Comparison of ENCODE assay signal across 8 mouse cellular contexts in the genomic region with DNA sequence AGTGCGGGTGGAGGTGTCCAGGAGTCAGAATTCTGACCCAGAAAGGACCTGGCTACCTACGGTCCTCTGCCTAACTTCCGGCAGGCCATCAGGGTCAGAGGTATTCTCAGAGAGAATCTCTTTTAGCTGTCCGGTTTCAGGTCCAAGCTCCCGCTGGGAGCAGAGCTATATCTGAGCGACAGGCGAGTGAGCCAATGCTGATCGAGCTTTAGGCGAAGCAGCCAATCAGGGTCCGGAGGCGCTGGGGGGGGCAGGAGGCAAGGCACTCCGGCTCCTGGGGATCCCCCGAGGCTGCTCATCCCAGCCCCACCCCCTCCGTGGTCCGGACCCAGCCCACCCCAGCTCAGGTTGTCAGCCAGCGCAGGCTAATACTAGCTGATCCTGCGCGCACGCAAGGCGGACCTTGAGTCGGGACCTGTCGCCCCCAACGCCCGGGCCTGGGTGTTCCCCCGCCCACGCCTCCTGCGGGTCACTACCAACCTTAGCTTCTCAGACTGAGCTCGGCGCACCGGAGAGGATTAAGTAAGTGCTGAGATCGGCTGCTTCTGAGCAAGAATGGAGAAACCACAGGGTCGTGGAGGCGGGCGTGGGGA. TPM values are rescaled to one million over a fixed set of nuclear protein-coding genes. Genes with fewer than 3 reads are reported as not detected.
DNase-seq lines count a peak whose midpoint lies in the region; ATAC-seq lines count a peak whose summit lies in the region.

Gene 6430571L13Rik, plus strand, starts transcription at position 336 of the 593 bp plus-strand sequence.

- DNase-seq in WW6 (ENCODE audit: low read depth, low spot score): peak; percentile 80
- peak; percentile 97 to 98 for DNase-seq in cerebellum, postnatal 36 days
- peak; percentile 87 to 90 for DNase-seq in gastrocnemius, adult 8-10 months (ENCODE audit: low spot score in 2 of 2)
- peak; percentile 95 for DNase-seq in induced T-regulatory cell, adult 2 months (ENCODE audit: low read depth)
- DNase-seq in left cerebral cortex, adult 9 months (ENCODE audit: low spot score in 2 of 2): peak; percentile 80 to 93
- peak; percentile 95 for DNase-seq in right cerebral cortex, postnatal 14 days
- DNase-seq in urinary bladder, postnatal 36 days (ENCODE audit: low spot score in 2 of 2): peak; percentile 87 to 92

- ATAC-seq in megakaryocyte progenitor cell, adult 5-6 weeks (replicated peaks; ENCODE audit: poor library complexity): peak; percentile 77

RNA-seq across cellular contexts. Expression of gene 6430571L13Rik, which starts in this region (rescaled TPM):
- 10 to 100 TPM; 29.0 to 53.2 (median 38.4) TPM for total RNA-seq in gastrocnemius, adult 8-10 months (2022)
- 0.07 TPM in 1 of 2 replicates, not detected in the other for total RNA-seq in megakaryocyte progenitor cell, adult 5-6 weeks (2015)
- 0.08 and 0.17 TPM in 2 replicates for total RNA-seq in megakaryocyte progenitor cell, adult 5-6 weeks (2017)

Comparison
In these comparisons a context has a peak if more than half of its experiments do, and no peak if none do; other contexts are left out.
1. Peak in every context shown above with its lines: DNase-seq and ATAC-seq.
2. RNA of gene 6430571L13Rik (total RNA-seq): 29.0 to 53.2 TPM in gastrocnemius, adult 8-10 months; 0.07 to 0.17 TPM in megakaryocyte progenitor cell, adult 5-6 weeks; every median in the first group is over 10 times any median in the second.
3. Peak in ATAC-seq in megakaryocyte progenitor cell, adult 5-6 weeks; RNA of the gene not detected or under 1 TPM.